Mouse (Mus musculus) megakaryocyte, embryonic 14.5 days (primary cell): ENCODE data around the gene Hist1h2bf.

ENCODE experiments used
- FLI1 ChIP-seq: IDR thresholded peaks from 2 replicates; pipeline ENCODE4 v1.6.1; 2012; ENCODE audit warnings: low read length, inconsistent platforms, mixed read lengths
- GATA1 ChIP-seq: IDR thresholded peaks from 3 replicates; pipeline ENCODE4 v1.6.1; 2012; ENCODE audit warnings: mixed read lengths, low read length, inconsistent platforms, borderline replicate concordance

DNA sequence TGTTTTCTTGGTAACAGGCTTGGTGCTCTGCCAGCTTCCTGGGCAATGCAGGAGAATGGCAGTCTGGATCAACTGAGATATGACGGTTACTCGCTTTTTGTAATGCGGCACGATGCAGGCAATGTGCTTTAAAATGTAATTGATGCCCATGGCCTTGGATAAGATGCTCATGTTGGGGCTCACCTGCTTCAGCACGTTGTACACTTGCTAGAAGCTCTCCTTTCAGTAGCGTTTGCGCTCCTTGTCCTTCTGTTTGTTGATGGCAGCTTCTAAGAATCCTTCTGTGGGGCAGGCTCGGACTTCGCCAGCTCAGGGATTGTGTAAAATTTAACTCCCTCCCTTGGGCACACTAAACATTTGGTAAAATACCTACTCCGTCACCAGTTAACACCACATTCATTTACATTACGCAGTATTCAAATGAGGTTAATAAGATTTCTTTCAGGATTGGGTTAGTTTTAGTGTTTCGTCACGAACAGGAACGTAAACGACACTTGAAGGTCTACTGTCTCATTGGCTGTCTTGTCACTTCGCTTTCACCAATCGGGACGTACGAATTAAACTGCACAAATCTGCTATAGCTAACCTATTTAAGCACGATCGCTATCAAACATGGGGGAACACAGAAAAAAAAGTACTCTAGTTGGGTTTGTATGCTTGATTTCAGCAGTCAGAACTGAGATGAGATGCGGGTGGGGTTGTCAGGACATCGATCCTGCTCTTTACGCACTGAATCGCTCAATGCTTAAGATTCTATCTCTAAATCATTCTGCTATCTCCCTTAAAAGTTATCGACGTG is 46.9 kb upstream of the Hist1h2bf start, which contains the start of gene Hist1h2be:
- TF ChIP-seq GATA1, result no peak
- TF ChIP-seq FLI1, result no peak
